Mouse (Mus musculus) CH12.LX (cell line): Measurements from ENCODE around the gene Slc25a33.
"Not testable (repeated sequence)": the region's sequence is repeated elsewhere in the genome, so short reads cannot be mapped to it uniquely, and the experiment has no call there.

Source experiments
- CHD2 ChIP-seq: IDR thresholded peaks from 2 replicates; pipeline ENCODE4 v1.6.1; 2011; ENCODE audit warnings: low read length, improper control_type of control experiment
- CTCF ChIP-seq, 2 experiments: IDR thresholded peaks in 1 of 2; conservative IDR thresholded peaks in 1 of 2; 2 replicates each; pipeline ENCODE4 v1.5.1; 2011 to 2012; ENCODE audit warnings: low read depth in 2 of 2, low read length in 2 of 2, improper control_type of control experiment in 1 of 2, inconsistent platforms in 1 of 2, mild to moderate bottlenecking in 1 of 2, moderate library complexity in 1 of 2
- KAT2A ChIP-seq: IDR thresholded peaks from 2 replicates; pipeline ENCODE4 v1.6.1; 2012; ENCODE audit warnings: low read length, improper control_type of control experiment, inconsistent platforms; ENCODE audit not compliant: insufficient replicate concordance
- MAFK ChIP-seq: IDR thresholded peaks from 2 replicates; pipeline ENCODE4 v1.6.1; 2011; ENCODE audit warnings: low read length, improper control_type of control experiment; ENCODE audit not compliant: insufficient replicate concordance
- MYC ChIP-seq: IDR thresholded peaks from 2 replicates; pipeline ENCODE4 v1.6.1; 2011; ENCODE audit warnings: low read depth, mild to moderate bottlenecking, improper control_type of control experiment, low read length
- POLR2A ChIP-seq: IDR thresholded peaks from 2 replicates; pipeline ENCODE4 v1.6.1; 2011; ENCODE audit warnings: low read depth, mild to moderate bottlenecking, improper control_type of control experiment, low read length
- TCF12 ChIP-seq: IDR thresholded peaks from 2 replicates; pipeline ENCODE4 v1.6.1; 2014; ENCODE audit warnings: low read depth, mild to moderate bottlenecking, inconsistent platforms, low read length, improper control_type of control experiment
- ZKSCAN1 ChIP-seq: IDR thresholded peaks from 2 replicates; pipeline ENCODE4 v1.6.1; 2012; ENCODE audit warnings: low read depth, inconsistent platforms, low read length, improper control_type of control experiment, borderline replicate concordance

DNA sequence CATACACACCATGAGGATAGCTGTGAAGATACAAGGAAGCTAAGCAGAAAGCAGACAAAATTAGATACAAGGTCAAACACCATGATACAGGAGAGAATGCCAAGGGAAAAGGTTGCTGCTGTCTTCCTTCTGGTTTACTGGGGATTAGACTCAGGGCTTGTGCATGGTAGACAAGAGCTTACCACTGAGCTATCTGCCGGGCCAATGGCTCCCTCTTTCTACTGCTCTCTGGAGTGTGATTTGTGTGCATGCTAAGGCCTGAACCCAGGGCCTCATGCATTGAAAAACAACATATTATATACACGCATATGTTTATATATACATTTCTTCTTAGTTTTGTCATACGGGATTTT lies 24.4 kb downstream of the Slc25a33 start:
- not testable (repeated sequence) for TF ChIP-seq ZKSCAN1; POLR2A; CHD2; CTCF (conservative IDR thresholded peaks at IDR 0.05 in 1 of 2, IDR thresholded peaks at IDR 0.05 in 1 of 2; ENCODE audit: low read depth in 2 of 2, low read length in 2 of 2); MAFK; KAT2A; MYC; TCF12
